Mouse (Mus musculus): ENCODE results near the gene Mapk10. TPM values are rescaled to one million over a fixed set of nuclear protein-coding genes. Genes with fewer than 3 reads are reported as not detected.
A peak's percentile ranks its signal among the peaks of the same experiment; 100 is the strongest.
"Not testable (repeated sequence)": the region's sequence is repeated elsewhere in the genome, so short reads cannot be mapped to it uniquely, and the experiment has no call there.

The Mapk10 gene
- total RNA-seq, 2 experiments from 2014 or later: 36.0 to 36.2 TPM

GRCm38 (mm10) chr5:102978382-102978781 is 232.8 kb downstream of the Mapk10 start:
- intact Hi-C loops (cut with DNase I): no loop called here
- no peak for DNase-seq

- intact Hi-C loops (cut with DNase I): no loop called here
- no peak for DNase-seq
These were observed 234.0 kb downstream of the Mapk10 start for GRCm38 (mm10) chr5:102977138-102977537.

GRCm38 (mm10) chr5:102976540-102976939 is 234.6 kb downstream of the Mapk10 start:
- intact Hi-C loops (cut with DNase I): no loop called here
- no peak for DNase-seq

GRCm38 (mm10) chr5:102974400-102974799 is 236.7 kb downstream of the Mapk10 start:
- DNase-seq: no peak
- intact Hi-C loops (cut with DNase I): no loop called here

GRCm38 (mm10) chr5:102964396-102964795 is 246.7 kb downstream of the Mapk10 start:
- no peak for DNase-seq
- intact Hi-C loops (cut with DNase I): no loop called here

- intact Hi-C loops (cut with DNase I): no loop called here
- no peak for DNase-seq
These were observed 257.7 kb downstream of the Mapk10 start for GRCm38 (mm10) chr5:102953414-102953813.

GRCm38 (mm10) chr5:102952918-102953317 is 258.2 kb downstream of the Mapk10 start:
- intact Hi-C loops (cut with DNase I): no loop called here
- DNase-seq: no peak

GRCm38 (mm10) chr5:102947061-102947711 is 263.9 kb downstream of the Mapk10 start:
- peak in 1 of 2 experiments; percentile 4 for DNase-seq
- intact Hi-C loops (cut with DNase I): no loop called here

- intact Hi-C loops (cut with DNase I): no loop called here
These were observed 264.5 kb downstream of the Mapk10 start for GRCm38 (mm10) chr5:102946625-102947024.

GRCm38 (mm10) chr5:102943864-102944630 is 267.1 kb downstream of the Mapk10 start:
- DNase-seq; intact Hi-C loops (cut with DNase I): not testable (repeated sequence)

More at GRCm38 (mm10) chr5:102946625-102947024, 264.5 kb downstream of the Mapk10 start:
- no peak for DNase-seq

- no peak for DNase-seq
- intact Hi-C loops (cut with DNase I): no loop called here
These were observed 281.0 kb downstream of the Mapk10 start for GRCm38 (mm10) chr5:102930161-102930560.

GRCm38 (mm10) chr5:102926786-102927185 is 284.3 kb downstream of the Mapk10 start:
- DNase-seq: no peak
- intact Hi-C loops (cut with DNase I): no loop called here

- intact Hi-C loops (cut with DNase I): no loop called here
- no peak for DNase-seq
These were observed 290.9 kb downstream of the Mapk10 start for GRCm38 (mm10) chr5:102920199-102920598.

- no peak for DNase-seq
- intact Hi-C loops (cut with DNase I): no loop called here
These were observed 305.5 kb downstream of the Mapk10 start for GRCm38 (mm10) chr5:102905441-102906211.

- intact Hi-C loops (cut with DNase I): no loop called here
- DNase-seq: no peak
These were observed 307.1 kb downstream of the Mapk10 start for GRCm38 (mm10) chr5:102904066-102904465.

GRCm38 (mm10) chr5:102903487-102903886 is 307.6 kb downstream of the Mapk10 start:
- intact Hi-C loops (cut with DNase I): no loop called here
- no peak for DNase-seq

- DNase-seq: no peak
- intact Hi-C loops (cut with DNase I): no loop called here
These were observed 310.0 kb downstream of the Mapk10 start for GRCm38 (mm10) chr5:102901176-102901575.

- intact Hi-C loops (cut with DNase I): no loop called here
- no peak for DNase-seq
These were observed 311.4 kb downstream of the Mapk10 start for GRCm38 (mm10) chr5:102899680-102900215.

- no peak for DNase-seq
- intact Hi-C loops (cut with DNase I): no loop called here
These were observed 312.8 kb downstream of the Mapk10 start for GRCm38 (mm10) chr5:102898301-102898700.

GRCm38 (mm10) chr5:102892226-102892625 is 318.9 kb downstream of the Mapk10 start:
- DNase-seq: no peak
- intact Hi-C loops (cut with DNase I): no loop called here

- intact Hi-C loops (cut with DNase I): no loop called here
- no peak for DNase-seq
These were observed 322.0 kb downstream of the Mapk10 start for GRCm38 (mm10) chr5:102889163-102889488.
